Mouse (Mus musculus) megakaryocyte, embryonic 14.5 days (primary cell): ENCODE results near the gene Mcts2.

Experiments
- FLI1 ChIP-seq: IDR thresholded peaks from 2 replicates; pipeline ENCODE4 v1.6.1; 2012; ENCODE audit warnings: low read length, inconsistent platforms, mixed read lengths
- GATA1 ChIP-seq: IDR thresholded peaks from 3 replicates; pipeline ENCODE4 v1.6.1; 2012; ENCODE audit warnings: mixed read lengths, low read length, inconsistent platforms, borderline replicate concordance

- TF ChIP-seq GATA1 (no peak), FLI1 (no peak)
Measured at GRCm38 (mm10) chr2:152700138-152700537, 13.3 kb downstream of the Mcts2 start.
